Mouse (Mus musculus): ENCODE measurements at regions not wholly inside any gene's neighbourhood (a gene's known extent, or its start where the extent isn't known, plus 50 kb on each side); places are given as distances from the start of the nearest gene placed in this dataset.

DNA sequence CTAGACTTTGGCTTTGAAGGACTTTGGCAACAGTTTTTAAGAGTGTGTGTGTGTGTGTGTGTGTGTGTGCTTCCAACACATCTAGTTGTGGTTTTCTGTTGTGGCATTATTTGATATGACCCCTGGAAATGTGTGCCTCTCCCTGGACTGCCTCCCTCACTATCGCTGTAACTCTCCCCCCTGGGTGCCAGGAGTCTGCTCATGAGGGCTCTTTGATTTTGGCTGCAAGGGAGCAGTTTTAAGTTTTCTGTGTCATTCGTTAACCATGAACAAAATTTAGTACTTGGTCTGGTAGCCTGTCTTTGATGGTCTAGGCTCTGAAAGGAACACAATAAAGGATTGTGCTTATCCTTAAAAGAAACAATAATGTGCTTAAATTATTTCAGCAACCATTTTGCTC, 313.9 kb downstream of the Mtx2 start:
- no peaks in the 10 kb centered on the region for H3K36me3 ChIP-seq (replicated peaks)
- ATAC-seq (ENCODE audit: extremely low read depth, insufficient number of reproducible peaks, low FRiP score, poor library complexity, severe bottlenecking), result no peak
- H3K27me3 ChIP-seq (ENCODE audit: insufficient read depth, low read length), result peaks cover 3% of the 10 kb centered on the region; the same call in 1 of the 2 replicates
- no peak for DNase-seq (ENCODE audit: low spot score)
- TF ChIP-seq GATA2 (IDR thresholded peaks at IDR 0.05; ENCODE audit: borderline replicate concordance, low read depth, low read length), result no peak
- TF ChIP-seq GATA1 (IDR thresholded peaks at IDR 0.05; ENCODE audit: borderline replicate concordance, low read length), result no peak
- TF ChIP-seq POLR2AphosphoS5 (IDR thresholded peaks at IDR 0.05; ENCODE audit: insufficient replicate concordance, low read depth, low read length), result no peak
- TF ChIP-seq TAL1 (conservative IDR thresholded peaks at IDR 0.05; ENCODE audit: low read depth, low read length), result no peak
- no peak for TF ChIP-seq CTCF (IDR thresholded peaks at IDR 0.05; ENCODE audit: low read depth, low read length)
- H3K9me3 ChIP-seq (replicated peaks), result no peaks in the 10 kb centered on the region
- no peak overlapping the region for H3K4me3 ChIP-seq (ENCODE audit: low read depth, low read length)
- H3K4me1 ChIP-seq (ENCODE audit: insufficient read depth, low read depth, low read length), result no peaks in the 10 kb centered on the region

DNA sequence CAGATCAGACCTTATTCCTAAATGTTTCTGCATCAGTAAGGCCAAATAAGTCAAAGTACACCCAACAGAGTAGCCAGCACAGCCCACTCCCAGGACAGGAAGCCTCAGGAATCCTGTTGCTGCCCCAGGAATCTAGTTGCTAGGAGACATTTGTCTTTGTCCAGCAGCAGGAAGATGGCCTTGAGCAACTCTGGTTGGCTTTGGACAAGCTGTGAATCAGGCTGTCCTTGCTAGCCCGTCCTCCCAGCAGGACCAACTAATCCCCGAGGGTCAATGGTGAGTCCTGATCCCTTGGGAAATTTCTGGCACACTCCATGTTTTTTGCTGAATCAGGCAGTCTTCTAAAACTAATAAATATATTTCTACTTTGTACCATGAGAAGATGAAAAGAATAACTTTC, 317.1 kb downstream of the Mtx2 start:
- Histone ChIP-seq H3K27me3 (ENCODE audit: insufficient read depth, low read length) (peaks cover 3% of the 10 kb centered on the region; the same call in 1 of the 2 replicates), H3K36me3 (replicated peaks) (no peaks in the 10 kb centered on the region), H3K4me1 (ENCODE audit: insufficient read depth, low read depth, low read length) (no peaks in the 10 kb centered on the region), H3K9me3 (replicated peaks) (no peaks in the 10 kb centered on the region), H3K4me3 (ENCODE audit: low read depth, low read length) (no peak overlapping the region)
- DNase-seq (ENCODE audit: low spot score) (no peak), ATAC-seq (ENCODE audit: extremely low read depth, insufficient number of reproducible peaks, low FRiP score, poor library complexity, severe bottlenecking) (no peak)
- TF ChIP-seq POLR2AphosphoS5 (IDR thresholded peaks at IDR 0.05; ENCODE audit: insufficient replicate concordance, low read depth, low read length) (no peak), TAL1 (conservative IDR thresholded peaks at IDR 0.05; ENCODE audit: low read depth, low read length) (no peak), GATA2 (IDR thresholded peaks at IDR 0.05; ENCODE audit: borderline replicate concordance, low read depth, low read length) (no peak), GATA1 (IDR thresholded peaks at IDR 0.05; ENCODE audit: borderline replicate concordance, low read length) (no peak)

DNA sequence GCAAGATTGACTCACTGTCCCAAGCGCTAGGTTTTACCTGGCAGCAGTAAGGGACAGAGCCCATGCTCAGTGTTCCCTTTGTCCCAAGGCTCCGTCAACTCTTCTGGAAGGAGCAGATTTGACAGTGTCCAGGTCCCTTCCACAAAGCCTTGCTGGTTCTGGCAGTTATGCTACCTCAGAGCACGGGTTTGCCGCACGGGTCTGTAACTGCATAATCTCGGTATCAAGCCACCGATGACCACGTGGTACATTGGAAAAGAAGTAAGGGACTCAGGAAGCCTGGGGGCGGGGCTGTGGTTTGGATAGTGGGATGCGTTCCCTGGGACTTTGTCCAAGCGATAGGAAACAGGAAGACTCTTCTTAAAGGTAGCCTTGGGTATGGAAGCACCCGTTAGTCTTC, 319.3 kb downstream of the Mtx2 start:
- TF ChIP-seq TAL1 (conservative IDR thresholded peaks at IDR 0.05; ENCODE audit: low read depth, low read length) (no peak), GATA1 (IDR thresholded peaks at IDR 0.05; ENCODE audit: borderline replicate concordance, low read length) (no peak)
- no peak for ATAC-seq (ENCODE audit: extremely low read depth, insufficient number of reproducible peaks, low FRiP score, poor library complexity, severe bottlenecking)
- Histone ChIP-seq H3K4me1 (ENCODE audit: insufficient read depth, low read depth, low read length) (no peaks in the 10 kb centered on the region), H3K27me3 (ENCODE audit: insufficient read depth, low read length) (peaks cover 3% of the 10 kb centered on the region; the same call in 1 of the 2 replicates), H3K4me3 (ENCODE audit: low read depth, low read length) (no peak overlapping the region), H3K9me3 (replicated peaks) (no peaks in the 10 kb centered on the region), H3K36me3 (replicated peaks) (no peaks in the 10 kb centered on the region)
- DNase-seq (ENCODE audit: low spot score), result no peak

DNA sequence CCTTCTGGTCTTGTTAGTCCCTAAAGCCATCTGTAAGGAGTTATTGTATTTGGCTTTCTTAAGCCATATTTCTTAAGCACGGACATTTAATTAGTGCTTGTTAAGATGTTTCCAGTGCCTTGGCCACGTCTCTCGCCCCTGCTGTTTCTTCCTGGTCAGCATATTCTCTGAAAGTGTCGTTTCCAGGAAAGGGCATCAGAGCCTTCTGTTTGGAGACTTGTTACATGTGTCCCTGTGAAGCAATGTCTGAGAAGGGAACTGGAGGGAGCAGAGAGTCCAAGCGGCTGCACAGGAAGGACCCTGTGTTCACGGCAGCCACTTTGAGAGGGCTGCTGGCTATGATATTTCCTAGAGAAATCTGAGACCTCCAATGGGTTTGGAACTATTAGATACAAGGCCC, 320.7 kb downstream of the Mtx2 start:
- Histone ChIP-seq H3K36me3 (replicated peaks) (no peaks in the 10 kb centered on the region), H3K27me3 (ENCODE audit: insufficient read depth, low read length) (peaks cover 3% of the 10 kb centered on the region; the same call in 1 of the 2 replicates), H3K4me1 (ENCODE audit: insufficient read depth, low read depth, low read length) (no peaks in the 10 kb centered on the region), H3K9me3 (replicated peaks) (no peaks in the 10 kb centered on the region), H3K4me3 (ENCODE audit: low read depth, low read length) (no peak overlapping the region)
- DNase-seq (ENCODE audit: low spot score) (no peak), ATAC-seq (ENCODE audit: extremely low read depth, insufficient number of reproducible peaks, low FRiP score, poor library complexity, severe bottlenecking) (no peak)
- TF ChIP-seq GATA1 (IDR thresholded peaks at IDR 0.05; ENCODE audit: borderline replicate concordance, low read length) (no peak), POLR2AphosphoS5 (IDR thresholded peaks at IDR 0.05; ENCODE audit: insufficient replicate concordance, low read depth, low read length) (no peak), TAL1 (conservative IDR thresholded peaks at IDR 0.05; ENCODE audit: low read depth, low read length) (no peak), CTCF (IDR thresholded peaks at IDR 0.05; ENCODE audit: low read depth, low read length) (no peak)

DNA sequence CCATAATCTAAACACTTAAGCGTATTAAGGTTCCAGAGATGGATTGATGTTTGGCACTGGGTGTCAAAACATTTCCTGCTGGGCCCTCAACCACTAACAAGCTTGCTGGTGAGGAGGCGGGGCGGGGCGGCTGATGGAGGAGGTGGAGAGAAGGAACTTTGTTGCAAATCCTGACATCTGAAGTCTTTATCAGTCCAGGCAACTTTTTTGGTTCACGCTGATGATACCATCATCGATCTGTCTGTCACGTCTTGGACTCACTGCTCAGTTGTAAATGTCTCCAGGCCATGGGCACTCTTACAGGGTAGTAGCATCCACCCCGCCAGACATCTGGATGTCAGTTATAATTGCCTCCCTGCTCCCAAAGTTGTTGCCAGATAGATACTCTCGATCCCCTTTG, 321.8 kb downstream of the Mtx2 start:
- no peak overlapping the region for H3K4me3 ChIP-seq (ENCODE audit: low read depth, low read length)
- H3K4me1 ChIP-seq (ENCODE audit: insufficient read depth, low read depth, low read length), result no peaks in the 10 kb centered on the region
- H3K27me3 ChIP-seq (ENCODE audit: insufficient read depth, low read length), result no peaks in the 10 kb centered on the region
- TF ChIP-seq CTCF (IDR thresholded peaks at IDR 0.05; ENCODE audit: low read depth, low read length) (no peak), GATA2 (IDR thresholded peaks at IDR 0.05; ENCODE audit: borderline replicate concordance, low read depth, low read length) (no peak), GATA1 (IDR thresholded peaks at IDR 0.05; ENCODE audit: borderline replicate concordance, low read length) (no peak), TAL1 (conservative IDR thresholded peaks at IDR 0.05; ENCODE audit: low read depth, low read length) (no peak), POLR2AphosphoS5 (IDR thresholded peaks at IDR 0.05; ENCODE audit: insufficient replicate concordance, low read depth, low read length) (no peak)
- DNase-seq (ENCODE audit: low spot score), result no peak
- no peaks in the 10 kb centered on the region for H3K9me3 ChIP-seq (replicated peaks)
- no peak for ATAC-seq (ENCODE audit: extremely low read depth, insufficient number of reproducible peaks, low FRiP score, poor library complexity, severe bottlenecking)
- H3K36me3 ChIP-seq (replicated peaks), result no peaks in the 10 kb centered on the region

- Histone ChIP-seq H3K9me3 (replicated peaks) (no peaks in the 10 kb centered on the region), H3K4me3 (ENCODE audit: low read depth, low read length) (no peak overlapping the region), H3K27me3 (ENCODE audit: insufficient read depth, low read length) (no peaks in the 10 kb centered on the region), H3K4me1 (ENCODE audit: insufficient read depth, low read depth, low read length) (no peaks in the 10 kb centered on the region), H3K36me3 (replicated peaks) (no peaks in the 10 kb centered on the region)
- ATAC-seq (ENCODE audit: extremely low read depth, insufficient number of reproducible peaks, low FRiP score, poor library complexity, severe bottlenecking) (no peak), DNase-seq (ENCODE audit: low spot score) (no peak)
- TF ChIP-seq GATA2 (IDR thresholded peaks at IDR 0.05; ENCODE audit: borderline replicate concordance, low read depth, low read length) (no peak), GATA1 (IDR thresholded peaks at IDR 0.05; ENCODE audit: borderline replicate concordance, low read length) (no peak), POLR2AphosphoS5 (IDR thresholded peaks at IDR 0.05; ENCODE audit: insufficient replicate concordance, low read depth, low read length) (no peak), CTCF (IDR thresholded peaks at IDR 0.05; ENCODE audit: low read depth, low read length) (no peak), TAL1 (conservative IDR thresholded peaks at IDR 0.05; ENCODE audit: low read depth, low read length) (no peak)
Measured at GRCm38 (mm10) chr2:75147967-75148366, 322.4 kb downstream of the Mtx2 start.

- ATAC-seq (ENCODE audit: extremely low read depth, insufficient number of reproducible peaks, low FRiP score, poor library complexity, severe bottlenecking), result no peak
- TF ChIP-seq CTCF (IDR thresholded peaks at IDR 0.05; ENCODE audit: low read depth, low read length) (no peak), POLR2AphosphoS5 (IDR thresholded peaks at IDR 0.05; ENCODE audit: insufficient replicate concordance, low read depth, low read length) (no peak), TAL1 (conservative IDR thresholded peaks at IDR 0.05; ENCODE audit: low read depth, low read length) (no peak), GATA1 (IDR thresholded peaks at IDR 0.05; ENCODE audit: borderline replicate concordance, low read length) (no peak), GATA2 (IDR thresholded peaks at IDR 0.05; ENCODE audit: borderline replicate concordance, low read depth, low read length) (no peak)
Measured at GRCm38 (mm10) chr2:75149036-75149435, 323.4 kb downstream of the Mtx2 start.

More at GRCm38 (mm10) chr2:75149036-75149435, 323.4 kb downstream of the Mtx2 start:
- H3K9me3 ChIP-seq (replicated peaks), result no peaks in the 10 kb centered on the region
- no peaks in the 10 kb centered on the region for H3K4me1 ChIP-seq (ENCODE audit: insufficient read depth, low read depth, low read length)
- DNase-seq (ENCODE audit: low spot score), result no peak
- H3K36me3 ChIP-seq (replicated peaks), result no peaks in the 10 kb centered on the region
- no peak overlapping the region for H3K4me3 ChIP-seq (ENCODE audit: low read depth, low read length)
- H3K27me3 ChIP-seq (ENCODE audit: insufficient read depth, low read length), result no peaks in the 10 kb centered on the region

Measured in G1E (cell line).